Mouse (Mus musculus) central nervous system, embryonic 18 days (tissue): ENCODE measurements around the gene Fhl5. TPM values are rescaled to one million over a fixed set of nuclear protein-coding genes. Genes with fewer than 3 reads are reported as not detected.

Experiments
- polyA plus RNA-seq: library from polyadenylated mRNA; depleted of rRNA; stranded (reverse); fragments of >200 nt; gene quantifications from 2 replicates; pipeline ENCODE4 v1.2.3, GENCODE M21; 2012; rRNA removed

Fhl5 gene
- 0.18 and 0.19 TPM in 2 replicates for polyA plus RNA-seq

GRCm38 (mm10) chr4:25242776-25243175 lies at the start of gene Fhl5:
Gene Fhl5 (minus strand): TSS chr4:25242876.

GRCm38 (mm10) chr4:25281671-25282038 lies 39.0 kb upstream of the Fhl5 start, which contains the start of gene Ufl1:
Gene Ufl1 (minus strand): TSS chr4:25281821.

Other genes with a start within 250 kb of the Fhl5 start
- 8.3 and 9.8 TPM in 2 replicates for gene Ufl1, start 38.9 kb upstream of the Fhl5 start, polyA plus RNA-seq